Mouse (Mus musculus) common myeloid progenitor, adult 5-6 weeks (primary cell): Measurements from ENCODE around the gene Npr1. TPM values are rescaled to one million over a fixed set of nuclear protein-coding genes. Genes with fewer than 3 reads are reported as not detected.
A peak's percentile ranks its signal among the peaks of the same experiment; 100 is the strongest.

ENCODE experiments used
- ATAC-seq: replicated peaks from 2 replicates; pipeline ENCODE4 v1.8.0; 2016; ENCODE audit warnings: low read depth, mild to moderate bottlenecking, moderate TSS enrichment, inconsistent platforms; ENCODE audit not compliant: poor library complexity, severe bottlenecking
- total RNA-seq: library from RNA; stranded (forward); fragments of 200-1000, 187-1606 nt; gene quantifications from 2 replicates; pipeline ENCODE4 v1.2.3, GENCODE M21; 2017

Npr1 gene
- total RNA-seq = not detected in 2 replicates

DNA sequence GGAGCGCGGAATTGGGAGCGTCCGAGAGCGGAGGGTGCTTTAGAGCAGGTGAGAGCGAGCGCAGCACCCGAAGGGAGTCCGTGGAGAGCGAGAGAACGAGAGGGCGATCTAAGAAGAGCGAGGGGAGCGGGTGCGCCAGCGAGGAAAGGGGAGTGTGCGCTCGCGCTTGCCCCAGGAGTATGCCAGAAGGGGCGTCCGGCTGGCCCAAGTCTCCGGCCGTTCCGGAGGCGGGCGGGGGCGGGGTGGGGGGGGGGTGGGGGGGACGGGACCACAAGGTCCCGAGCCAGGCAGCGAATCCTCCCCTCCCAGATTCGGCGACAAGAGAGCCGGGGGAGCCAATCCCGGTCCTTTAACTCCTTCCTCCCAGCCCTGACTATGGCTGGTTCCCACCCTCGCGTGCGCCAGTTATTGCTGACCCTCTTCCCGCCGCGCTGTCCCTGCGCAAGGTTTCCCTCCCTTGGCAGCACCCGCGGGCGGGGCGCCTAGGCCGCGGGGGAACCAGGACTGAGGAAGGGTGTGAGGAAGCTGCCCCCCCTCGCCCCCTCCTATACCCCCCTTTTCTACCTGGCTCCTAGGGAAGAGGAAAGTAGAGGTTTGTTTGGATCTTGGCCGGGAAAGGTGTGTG, at the start of gene Npr1:
Npr1 (minus strand) TSS at position 181 of the 625 bp plus-strand sequence.
- 0 out of 2 replicates have a peak, but pooled peaks have one; percentile 27 for ATAC-seq

DNA sequence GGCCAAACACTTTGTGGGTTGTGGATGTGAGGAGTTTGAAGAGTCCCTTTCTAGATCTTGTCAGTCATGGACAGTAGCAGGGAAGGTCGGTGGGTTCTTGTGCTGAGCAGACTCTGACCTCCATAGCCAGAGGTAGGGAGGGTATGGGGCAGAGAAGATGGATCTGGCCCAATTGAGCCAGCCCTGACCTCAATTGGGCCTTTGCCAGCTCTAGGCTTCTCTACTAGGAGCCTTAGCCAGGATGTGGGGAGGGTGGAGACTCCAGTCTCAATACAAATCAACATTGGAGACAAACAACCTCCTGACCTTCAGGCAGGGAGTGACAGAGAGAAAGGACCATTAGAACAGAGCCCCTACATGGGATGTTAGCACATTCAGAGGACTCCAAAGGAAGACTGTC, 49.6 kb upstream of the Npr1 start:
- ATAC-seq = no peak

DNA sequence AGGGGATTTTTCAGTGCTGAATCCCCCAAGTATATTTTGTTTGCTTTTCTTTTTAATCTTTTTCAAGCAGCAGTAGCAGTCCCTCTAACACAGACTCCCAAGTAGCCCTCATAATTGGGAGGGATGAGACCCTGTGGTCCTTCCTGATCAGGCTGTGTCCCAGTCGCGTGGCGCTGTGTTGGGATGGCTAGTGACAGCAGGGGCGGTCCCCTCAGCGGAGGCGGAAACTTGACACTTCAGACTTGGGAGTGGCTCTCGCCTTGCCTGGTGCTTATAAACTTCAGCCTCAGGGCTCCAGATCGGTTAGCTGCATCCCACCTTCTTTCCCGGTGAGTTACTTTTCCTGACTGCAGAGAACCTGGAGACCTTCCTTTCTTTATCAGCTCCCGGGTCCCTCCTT, 49.0 kb upstream of the Npr1 start:
- peak; percentile 80 for ATAC-seq

GRCm38 (mm10) chr3:90513796-90514590, 48.3 kb upstream of the Npr1 start, which contains the start of the genes S100a1 and S100a13:
Gene S100a1 (minus strand): TSS chr3:90514392.
Gene S100a13 (plus strand): TSS chr3:90514435.
- peak; percentile 71 for ATAC-seq

- no peak for ATAC-seq
These were observed 47.4 kb upstream of the Npr1 start for GRCm38 (mm10) chr3:90512948-90513642.

- ATAC-seq = no peak
These were observed 46.6 kb upstream of the Npr1 start for GRCm38 (mm10) chr3:90512276-90512675.

DNA sequence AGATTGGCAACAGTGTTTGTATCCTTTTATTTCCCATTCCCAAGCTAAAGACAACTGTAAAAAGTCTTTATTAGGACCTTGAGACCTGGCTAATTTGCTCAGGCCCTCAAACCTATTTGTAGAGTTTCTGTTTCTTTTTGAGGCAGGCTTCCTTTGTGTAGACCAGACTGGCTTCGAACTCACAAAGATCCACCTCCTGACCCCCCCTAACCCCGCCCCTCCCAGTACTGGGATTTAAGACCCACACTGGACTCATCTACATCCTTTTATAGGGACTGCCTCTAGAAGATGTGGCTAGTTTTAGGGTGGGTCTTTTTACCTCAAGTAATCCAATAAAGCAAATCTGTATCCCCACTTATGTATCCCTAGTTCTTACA, 44.1 kb upstream of the Npr1 start:
- ATAC-seq = no peak

- peak; percentile 73 for ATAC-seq
These were observed 43.5 kb upstream of the Npr1 start, which contains the start of gene Chtop for GRCm38 (mm10) chr3:90508950-90509746. Gene Chtop (minus strand): TSS chr3:90509498.

DNA sequence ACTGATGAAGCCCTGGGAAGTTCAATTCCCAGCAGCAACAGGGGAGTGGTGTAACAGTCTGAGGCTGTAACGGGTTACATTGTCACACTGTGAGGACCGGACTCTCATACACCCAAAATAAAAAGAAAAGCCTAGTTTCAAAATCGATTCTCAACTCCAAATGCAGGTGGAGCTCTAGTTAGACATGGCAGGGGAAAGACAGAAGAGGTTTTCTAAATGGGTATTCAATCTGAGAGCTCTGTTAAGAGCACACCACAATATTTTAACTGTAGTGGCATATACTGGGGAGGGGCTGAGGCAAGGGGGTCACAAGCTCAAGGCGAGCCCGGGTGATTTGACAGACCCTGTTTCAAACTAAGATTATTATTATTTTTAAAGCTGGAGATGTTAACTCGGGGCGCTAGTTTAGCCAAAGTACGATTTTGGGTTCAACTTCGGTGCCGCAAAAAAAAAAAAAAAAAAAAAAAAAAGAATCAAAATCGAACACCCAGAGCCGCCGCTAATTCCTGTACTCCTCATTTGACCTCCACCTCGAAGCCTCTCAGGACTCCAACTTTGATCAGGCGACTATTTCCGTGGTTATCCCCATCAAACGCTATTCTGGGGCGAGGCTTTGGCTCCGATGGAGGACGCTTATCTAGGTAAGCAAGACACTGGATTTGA, 42.8 kb upstream of the Npr1 start:
- ATAC-seq = no peak

GRCm38 (mm10) chr3:90506362-90506761, 40.7 kb upstream of the Npr1 start:
- no peak for ATAC-seq

GRCm38 (mm10) chr3:90505216-90505615, 39.5 kb upstream of the Npr1 start:
- ATAC-seq = no peak

DNA sequence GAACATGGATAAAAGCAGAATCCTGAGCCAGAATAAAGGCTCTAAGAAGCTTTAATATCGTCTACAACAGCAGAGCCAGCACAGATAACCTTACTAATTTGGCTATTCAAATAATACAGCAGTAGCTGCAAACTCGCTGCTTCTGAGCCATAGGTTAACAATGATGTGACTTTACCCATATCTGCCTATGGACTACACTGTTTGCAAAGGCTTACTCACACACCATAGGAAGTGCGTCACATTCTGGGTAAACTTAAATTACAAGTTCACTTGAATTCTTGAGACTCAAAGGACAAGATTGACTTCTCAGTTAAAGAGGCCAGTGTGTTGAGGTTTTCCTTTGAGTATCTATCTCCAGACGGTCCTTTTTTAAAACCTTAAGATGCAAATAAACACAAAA, 37.8 kb upstream of the Npr1 start:
- ATAC-seq = no peak

DNA sequence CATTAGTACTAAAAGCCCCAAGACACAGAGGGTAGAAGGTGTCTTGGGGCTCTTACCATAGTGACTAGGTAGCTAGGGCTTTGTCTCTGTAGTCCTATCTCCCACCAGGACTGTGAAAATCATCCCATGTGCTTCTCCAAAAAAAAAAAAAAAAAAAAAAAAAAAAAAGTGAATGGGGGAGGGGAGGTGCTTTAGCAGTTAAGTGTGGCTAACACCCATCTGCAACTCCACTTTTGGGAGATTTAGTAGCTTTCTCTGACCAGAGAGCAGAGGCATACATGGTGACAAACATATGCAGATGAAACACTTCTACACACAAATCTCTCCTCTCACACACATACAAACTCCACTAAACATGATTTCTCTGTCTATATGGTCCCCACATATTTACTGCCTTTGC, 31.9 kb upstream of the Npr1 start:
- no peak for ATAC-seq

- ATAC-seq = no peak
These were observed 30.3 kb upstream of the Npr1 start for GRCm38 (mm10) chr3:90495850-90496525.

GRCm38 (mm10) chr3:90493831-90494540, 28.3 kb upstream of the Npr1 start:
- no peak for ATAC-seq

DNA sequence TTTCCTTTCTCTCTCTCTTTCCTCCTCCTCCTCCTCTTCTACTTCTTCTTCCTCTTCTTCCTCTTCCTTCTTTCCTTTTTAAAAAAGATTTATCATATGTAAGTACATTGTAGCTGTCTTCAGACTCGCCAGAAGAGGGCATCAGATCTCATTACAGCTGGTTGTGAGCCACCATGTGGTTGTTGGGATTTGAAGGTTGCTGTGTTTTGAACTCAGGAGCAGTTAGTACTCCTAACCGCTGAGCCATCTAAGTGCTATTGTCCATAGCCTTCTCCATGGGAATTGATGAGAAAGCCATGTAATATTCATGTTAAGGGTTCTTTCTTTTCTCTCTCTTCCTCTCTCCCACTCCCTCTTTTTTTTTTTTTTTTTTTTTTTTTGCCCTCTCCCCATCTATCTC, 25.7 kb upstream of the Npr1 start:
- peak; percentile 7; the same call in 1 of the 2 replicates for ATAC-seq

DNA sequence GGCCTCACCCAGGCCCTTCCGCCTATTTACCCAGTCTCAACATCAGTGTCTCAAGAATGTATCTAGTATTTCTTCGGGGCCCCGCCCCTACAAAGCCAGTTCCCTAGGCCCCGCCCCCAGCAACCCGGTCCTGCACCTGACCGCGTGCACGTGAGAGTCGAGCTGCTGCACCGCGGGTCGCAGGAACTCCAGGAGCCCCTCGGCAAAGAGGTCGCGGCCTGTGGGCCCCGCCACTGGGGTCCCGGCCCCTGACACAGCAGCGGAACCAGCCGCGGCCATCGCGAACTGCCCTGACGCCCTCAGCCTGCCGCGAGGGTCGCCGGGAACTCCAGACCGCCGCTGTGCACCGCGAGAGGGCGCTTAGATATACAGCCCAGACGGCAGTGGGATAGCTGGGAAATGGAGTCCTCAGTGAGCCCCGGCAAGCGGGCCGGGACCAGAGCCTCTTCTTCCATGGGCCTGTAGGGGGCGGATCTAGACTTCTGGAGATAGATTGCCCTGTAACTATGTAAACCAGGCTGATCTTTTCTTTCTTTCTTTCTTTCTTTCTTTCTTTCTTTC, 25.1 kb upstream of the Npr1 start, which contains the start of gene Snapin:
Snapin (minus strand) TSS at position 338 of the 561 bp plus-strand sequence.
- peak; percentile 99 for ATAC-seq

GRCm38 (mm10) chr3:90488576-90488975, 22.9 kb upstream of the Npr1 start:
- ATAC-seq = no peak
